Mouse (Mus musculus) liver, embryonic 12.5 days (tissue): ENCODE measurements around the gene Agbl1. TPM values are rescaled to one million over a fixed set of nuclear protein-coding genes. Genes with fewer than 3 reads are reported as not detected.

Experiments used
- ATAC-seq: fragments of 200-750 bp; cut with Nextera tagmentation; 2 replicates; pipeline ENCODE4 v1.8.0; 2017; ENCODE audit warnings: moderate number of reproducible peaks, mild to moderate bottlenecking, moderate library complexity
- H3K27ac ChIP-seq: fragments of 300-500 bp; sonication (generic); 2 replicates; pipeline ENCODE4 v1.5.1; 2016; ENCODE audit warnings: mild to moderate bottlenecking
- H3K27me3 ChIP-seq: fragments of 300-500 bp; sonication (generic); replicated peaks from 2 replicates; pipeline ENCODE4 v1.6.1; 2016; ENCODE audit warnings: mild to moderate bottlenecking, moderate library complexity
- H3K36me3 ChIP-seq: fragments of 300-500 bp; sonication (generic); 2 replicates; pipeline ENCODE4 v1.6.1; 2016; ENCODE audit warnings: mild to moderate bottlenecking, moderate library complexity
- H3K4me1 ChIP-seq: fragments of 300-500 bp; sonication (generic); 2 replicates; pipeline ENCODE4 v1.6.1; 2016
- H3K4me2 ChIP-seq: fragments of 300-500 bp; sonication (generic); 2 replicates; pipeline ENCODE4 v1.6.1; 2016; ENCODE audit warnings: mild to moderate bottlenecking, moderate library complexity
- H3K4me3 ChIP-seq: fragments of 300-500 bp; sonication (generic); 2 replicates; pipeline ENCODE4 v1.5.1; 2016; ENCODE audit warnings: mild to moderate bottlenecking, moderate library complexity
- H3K9ac ChIP-seq: fragments of 300-500 bp; sonication (generic); 2 replicates; pipeline ENCODE4 v1.6.1; 2016; ENCODE audit warnings: mild to moderate bottlenecking, moderate library complexity
- H3K9me3 ChIP-seq: fragments of 300-500 bp; sonication (generic); replicated peaks from 2 replicates; pipeline ENCODE4 v1.6.1; 2016; ENCODE audit warnings: mild to moderate bottlenecking, moderate library complexity
- WGBS: fragments of 180-500 bp; shearing (Covaris S2); methylation state at CpG from one replicate; pipeline ENCODE4 v1.1.7; 2016; ENCODE audit not compliant: insufficient replicate concordance; 5-methylcytosine and 5-hydroxymethylcytosine counted together
- polyA plus RNA-seq: library from polyadenylated mRNA; unstranded; fragments of >200 nt; fragmentation: Nextera tagmentation; extraction: Ambion mirVana; gene quantifications from 2 replicates; pipeline ENCODE4 v1.2.1, GENCODE M21; 2016

Agbl1 gene
- polyA plus RNA-seq, 1 experiment from 2014 or later, result not detected

- H3K27ac ChIP-seq, result no peak overlapping the region
- H3K4me1 ChIP-seq, result no peaks in the 10 kb centered on the region
- no peak overlapping the region for H3K4me3 ChIP-seq
- H3K36me3 ChIP-seq, result no peaks in the 10 kb centered on the region
- H3K27me3 ChIP-seq, result no peaks in the 10 kb centered on the region
- no peaks in the 10 kb centered on the region for H3K9me3 ChIP-seq
- H3K4me2 ChIP-seq, result no peak overlapping the region
- whole genome bisulfite sequencing, result 66% methylated on average over 22 of the region's 22 CpGs
- no peak for ATAC-seq
- no peak overlapping the region for H3K9ac ChIP-seq
Observed at GRCm38 (mm10) chr7:76889416-76890209, 659.9 kb downstream of the Agbl1 start.

- Histone ChIP-seq H3K27ac (no peak overlapping the region), H3K4me2 (no peak overlapping the region), H3K9ac (no peak overlapping the region), H3K4me3 (no peak overlapping the region), H3K4me1 (no peaks in the 10 kb centered on the region), H3K9me3 (no peaks in the 10 kb centered on the region), H3K36me3 (no peaks in the 10 kb centered on the region), H3K27me3 (no peaks in the 10 kb centered on the region)
- 73% methylated on average over 1 of the region's 1 CpGs for WGBS
- no peak for ATAC-seq
Observed at GRCm38 (mm10) chr7:76904096-76904495, 674.4 kb downstream of the Agbl1 start.

- no peaks in the 10 kb centered on the region for H3K27me3 ChIP-seq
- H3K9me3 ChIP-seq, result no peaks in the 10 kb centered on the region
- no peak for ATAC-seq
- H3K9ac ChIP-seq, result no peak overlapping the region
- no peaks in the 10 kb centered on the region for H3K4me1 ChIP-seq
- H3K4me2 ChIP-seq, result no peak overlapping the region
- H3K27ac ChIP-seq, result no peak overlapping the region
- no peaks in the 10 kb centered on the region for H3K36me3 ChIP-seq
- WGBS, result 68% methylated on average over 5 of the region's 5 CpGs
- H3K4me3 ChIP-seq, result no peak overlapping the region
Observed at GRCm38 (mm10) chr7:76911672-76912071, 682.0 kb downstream of the Agbl1 start.

GRCm38 (mm10) chr7:76918871-76919270 lies 689.2 kb downstream of the Agbl1 start:
- Histone ChIP-seq H3K9ac (no peak overlapping the region), H3K36me3 (no peaks in the 10 kb centered on the region), H3K4me1 (no peaks in the 10 kb centered on the region), H3K9me3 (no peaks in the 10 kb centered on the region), H3K4me3 (no peak overlapping the region), H3K27me3 (no peaks in the 10 kb centered on the region), H3K4me2 (no peak overlapping the region), H3K27ac (no peak overlapping the region)
- ATAC-seq, result no peak

GRCm38 (mm10) chr7:76921671-76922070 lies 692.0 kb downstream of the Agbl1 start:
- Histone ChIP-seq H3K27me3 (no peaks in the 10 kb centered on the region), H3K4me3 (no peak overlapping the region), H3K9ac (no peak overlapping the region), H3K4me1 (no peaks in the 10 kb centered on the region), H3K4me2 (no peak overlapping the region), H3K9me3 (no peaks in the 10 kb centered on the region), H3K36me3 (no peaks in the 10 kb centered on the region), H3K27ac (no peak overlapping the region)
- ATAC-seq, result no peak
- WGBS, result 55% methylated on average over 2 of the region's 2 CpGs

- no peak for ATAC-seq
- Histone ChIP-seq H3K36me3 (no peaks in the 10 kb centered on the region), H3K27ac (no peak overlapping the region), H3K4me3 (no peak overlapping the region), H3K9ac (no peak overlapping the region), H3K4me1 (no peaks in the 10 kb centered on the region), H3K9me3 (no peaks in the 10 kb centered on the region), H3K4me2 (no peak overlapping the region), H3K27me3 (no peaks in the 10 kb centered on the region)
Observed at GRCm38 (mm10) chr7:76935219-76935618, 705.5 kb downstream of the Agbl1 start.

- Histone ChIP-seq H3K4me1 (no peaks in the 10 kb centered on the region), H3K27me3 (no peaks in the 10 kb centered on the region), H3K9me3 (no peaks in the 10 kb centered on the region), H3K27ac (no peak overlapping the region), H3K4me3 (no peak overlapping the region), H3K4me2 (no peak overlapping the region), H3K36me3 (no peaks in the 10 kb centered on the region), H3K9ac (no peak overlapping the region)
- no peak for ATAC-seq
Observed at GRCm38 (mm10) chr7:76941531-76941930, 711.8 kb downstream of the Agbl1 start.

GRCm38 (mm10) chr7:76971334-76971733 lies 741.6 kb downstream of the Agbl1 start:
- no peaks in the 10 kb centered on the region for H3K36me3 ChIP-seq
- H3K9ac ChIP-seq, result no peak overlapping the region
- no peak for ATAC-seq
- WGBS, result 4% methylated on average over 3 of the region's 3 CpGs
- no peaks in the 10 kb centered on the region for H3K9me3 ChIP-seq
- no peaks in the 10 kb centered on the region for H3K4me1 ChIP-seq
- no peak overlapping the region for H3K4me2 ChIP-seq
- no peak overlapping the region for H3K4me3 ChIP-seq
- no peak overlapping the region for H3K27ac ChIP-seq
- H3K27me3 ChIP-seq, result no peaks in the 10 kb centered on the region

GRCm38 (mm10) chr7:77009571-77009970 lies 779.9 kb downstream of the Agbl1 start:
- no peaks in the 10 kb centered on the region for H3K27me3 ChIP-seq
- WGBS, result 70% methylated on average over 3 of the region's 3 CpGs
- H3K4me2 ChIP-seq, result no peak overlapping the region
- H3K4me3 ChIP-seq, result no peak overlapping the region
- no peaks in the 10 kb centered on the region for H3K4me1 ChIP-seq
- no peak for ATAC-seq
- no peak overlapping the region for H3K9ac ChIP-seq
- H3K27ac ChIP-seq, result no peak overlapping the region
- H3K36me3 ChIP-seq, result no peaks in the 10 kb centered on the region
- no peaks in the 10 kb centered on the region for H3K9me3 ChIP-seq

GRCm38 (mm10) chr7:77029019-77029418 lies 799.3 kb downstream of the Agbl1 start:
- Histone ChIP-seq H3K36me3 (no peaks in the 10 kb centered on the region), H3K27me3 (no peaks in the 10 kb centered on the region), H3K9me3 (no peaks in the 10 kb centered on the region), H3K4me2 (no peak overlapping the region), H3K4me3 (no peak overlapping the region), H3K27ac (no peak overlapping the region), H3K9ac (no peak overlapping the region), H3K4me1 (no peaks in the 10 kb centered on the region)
- ATAC-seq, result no peak

GRCm38 (mm10) chr7:77076033-77076432 lies 846.3 kb downstream of the Agbl1 start:
- no peaks in the 10 kb centered on the region for H3K27me3 ChIP-seq
- H3K36me3 ChIP-seq, result no peaks in the 10 kb centered on the region
- no peak for ATAC-seq
- H3K4me2 ChIP-seq, result no peak overlapping the region
- H3K9ac ChIP-seq, result no peak overlapping the region
- H3K9me3 ChIP-seq, result no peaks in the 10 kb centered on the region
- no peak overlapping the region for H3K4me3 ChIP-seq
- H3K4me1 ChIP-seq, result no peaks in the 10 kb centered on the region
- no peak overlapping the region for H3K27ac ChIP-seq

GRCm38 (mm10) chr7:77087266-77087665 lies 857.6 kb downstream of the Agbl1 start:
- Histone ChIP-seq H3K4me1 (no peaks in the 10 kb centered on the region), H3K4me2 (no peak overlapping the region), H3K4me3 (no peak overlapping the region), H3K27ac (no peak overlapping the region), H3K27me3 (no peaks in the 10 kb centered on the region), H3K9ac (no peak overlapping the region), H3K9me3 (no peaks in the 10 kb centered on the region), H3K36me3 (no peaks in the 10 kb centered on the region)
- ATAC-seq, result no peak
- 71% methylated on average over 1 of the region's 1 CpGs for WGBS

GRCm38 (mm10) chr7:77095153-77095552 lies 865.5 kb downstream of the Agbl1 start:
- no peak overlapping the region for H3K4me3 ChIP-seq
- H3K4me1 ChIP-seq, result no peaks in the 10 kb centered on the region
- no peak overlapping the region for H3K27ac ChIP-seq
- H3K4me2 ChIP-seq, result no peak overlapping the region
- 17% methylated on average over 2 of the region's 2 CpGs for WGBS
- H3K9me3 ChIP-seq, result no peaks in the 10 kb centered on the region
- no peak for ATAC-seq
- H3K36me3 ChIP-seq, result no peaks in the 10 kb centered on the region
- no peak overlapping the region for H3K9ac ChIP-seq
- H3K27me3 ChIP-seq, result no peaks in the 10 kb centered on the region
